7 mouse cellular contexts compared by ENCODE assay signal in the genomic region with DNA sequence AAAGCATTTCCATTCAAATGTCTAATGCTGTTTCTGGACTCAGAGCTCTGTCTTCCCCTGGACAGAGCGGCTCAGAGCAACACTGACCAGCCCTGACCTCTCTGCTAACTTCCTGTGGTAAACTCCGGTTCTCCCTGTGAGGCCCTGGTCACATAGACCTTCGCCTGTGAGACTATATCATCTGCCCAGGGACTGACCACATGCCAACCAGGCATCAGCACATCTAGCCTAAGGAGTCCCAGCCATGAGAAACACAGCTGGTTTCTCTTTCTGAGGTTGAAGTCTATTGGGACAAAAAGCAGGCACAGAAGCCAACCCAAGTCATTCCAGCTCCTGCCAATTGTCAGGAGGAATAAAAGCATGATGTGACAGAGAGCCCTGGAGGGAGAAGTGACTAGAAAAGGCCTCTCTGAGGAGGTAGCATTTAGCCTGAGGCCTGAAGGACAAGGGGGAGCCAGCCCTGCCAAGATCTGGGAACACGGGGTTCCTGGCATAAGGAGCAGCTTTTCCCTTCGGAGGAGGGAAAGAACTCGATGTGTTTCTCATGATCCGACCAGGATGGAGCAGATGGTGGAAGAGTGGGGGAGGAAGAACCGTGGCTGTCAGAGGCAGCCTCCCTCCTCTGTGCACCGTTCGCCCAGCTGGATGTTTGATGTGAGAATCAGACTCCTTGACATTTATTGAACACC.
DNase-seq lines count a peak whose midpoint lies in the region; ATAC-seq lines count a peak whose summit lies in the region.

No protein-coding gene starts in this region.

- H3K4me1 ChIP-seq in liver, embryonic 11.5 days (replicated peaks; ENCODE audit: control insufficient read depth, insufficient read depth, low read length) = peaks cover 19% of the 10 kb centered on the region; the same call in 1 of the 2 replicates

- H3K9ac ChIP-seq in liver, embryonic 11.5 days (ENCODE audit: low read depth, low read length) = no peak overlapping the region

- no peak overlapping the region for H3K4me3 ChIP-seq in liver, embryonic 11.5 days (ENCODE audit: low read depth, low read length)

- no peaks in the 10 kb centered on the region for H3K36me3 ChIP-seq in liver, embryonic 11.5 days (ENCODE audit: control insufficient read depth, insufficient read depth, low read length)

- H3K9me3 ChIP-seq in liver, embryonic 11.5 days (ENCODE audit: control insufficient read depth, low read length) = no peaks in the 10 kb centered on the region

- peaks cover 32% of the 10 kb centered on the region for H3K27me3 ChIP-seq in liver, embryonic 11.5 days (replicated peaks; ENCODE audit: control insufficient read depth, insufficient read depth, low read length)

- WGBS in liver, embryonic 11.5 days = 56% methylated on average over 10 of the region's 10 CpGs

- ATAC-seq in frontal cortex, adult (ENCODE audit: low TSS enrichment) = peak; percentile 64
- no peak for ATAC-seq in liver, embryonic 11.5 days (replicated peaks; ENCODE audit: low FRiP score)

- H3K4me2 ChIP-seq in liver, embryonic 11.5 days = no peak overlapping the region

- DNase-seq in 3T3-L1 (ENCODE audit: low read depth, low spot score) (peak; percentile 77), MN1 (ENCODE audit: low spot score) (peak; percentile 46)
- peak; percentile 83 to 86 for DNase-seq in layer of hippocampus, adult 8-10 months (ENCODE audit: low spot score in 2 of 2)
- peak; percentile 64 to 75 for DNase-seq in right cerebral cortex, postnatal 10 days (ENCODE audit: low spot score in 2 of 2)
- DNase-seq in retina, embryonic 14.5 days (ENCODE audit: low spot score) = no peak
- DNase-seq in liver, embryonic 11.5 days (ENCODE audit: low spot score) = no peak

- no peak overlapping the region for H3K27ac ChIP-seq in liver, embryonic 11.5 days (ENCODE audit: low read depth, low read length)

Comparison
In these comparisons a context has a peak if more than half of its experiments do, and no peak if none do; other contexts are left out.
1. DNase-seq: peak in 3T3-L1 (single experiment), MN1 (single experiment), layer of hippocampus, adult 8-10 months (2 of 2) and right cerebral cortex, postnatal 10 days (2 of 2); none in retina, embryonic 14.5 days (single experiment) and liver, embryonic 11.5 days (single experiment).